Mouse (Mus musculus) intestine, embryonic 16.5 days (tissue): ENCODE measurements around the gene Sh3kbp1. TPM values are rescaled to one million over a fixed set of nuclear protein-coding genes. Genes with fewer than 3 reads are reported as not detected.
A peak's percentile ranks its signal among the peaks of the same experiment; 100 is the strongest.
"Not testable (repeated sequence)": the region's sequence is repeated elsewhere in the genome, so short reads cannot be mapped to it uniquely, and the experiment has no call there.

ENCODE experiments used
- ATAC-seq: fragments of 200-750 bp; cut with Nextera tagmentation; 2 replicates; pipeline ENCODE4 v1.8.0; 2017; ENCODE audit warnings: moderate TSS enrichment, moderate library complexity
- H3K27ac ChIP-seq: fragments of 300-500 bp; sonication (generic); 2 replicates; pipeline ENCODE4 v1.5.1; 2014; ENCODE audit warnings: mild to moderate bottlenecking, low read length
- H3K27me3 ChIP-seq: fragments of 300-500 bp; sonication (generic); replicated peaks from 2 replicates; pipeline ENCODE4 v1.6.1; 2014; ENCODE audit warnings: low read length, control low read depth, mixed read lengths; ENCODE audit not compliant: control insufficient read depth, insufficient read depth
- H3K36me3 ChIP-seq: fragments of 300-500 bp; sonication (generic); 2 replicates; pipeline ENCODE4 v1.6.1; 2014; ENCODE audit warnings: low read length, control low read depth; ENCODE audit not compliant: control insufficient read depth, insufficient read depth
- H3K4me1 ChIP-seq: fragments of 300-500 bp; sonication (generic); 2 replicates; pipeline ENCODE4 v1.6.1; 2014; ENCODE audit warnings: low read length, control low read depth, mixed read lengths; ENCODE audit not compliant: control insufficient read depth, insufficient read depth
- H3K4me2 ChIP-seq: fragments of 300-500 bp; sonication (generic); 2 replicates; pipeline ENCODE4 v1.6.1; 2014; ENCODE audit warnings: low read depth, low read length, control low read depth
- H3K4me3 ChIP-seq: fragments of 300-500 bp; sonication (generic); 2 replicates; pipeline ENCODE4 v1.5.1; 2014; ENCODE audit warnings: mild to moderate bottlenecking, low read length
- H3K9ac ChIP-seq: fragments of 300-500 bp; sonication (generic); 2 replicates; pipeline ENCODE4 v1.6.1; 2014; ENCODE audit warnings: low read depth, low read length
- H3K9me3 ChIP-seq: fragments of 300-500 bp; sonication (generic); 2 replicates; pipeline ENCODE4 v1.6.1; 2016; ENCODE audit warnings: low read length, control low read depth; ENCODE audit not compliant: control insufficient read depth
- WGBS: fragments of 180-500 bp; shearing (Covaris S2); extraction: QIAGEN DNeasy Blood & Tissue Kit; methylation state at CpG from one replicate; pipeline ENCODE4 v1.1.7; 2014; 5-methylcytosine and 5-hydroxymethylcytosine counted together
- polyA plus RNA-seq: library from polyadenylated mRNA; unstranded; fragments of >200 nt; fragmentation: Nextera tagmentation; extraction: Ambion mirVana; gene quantifications from 2 replicates; pipeline ENCODE4 v1.2.1, GENCODE M21; 2015

Gene Sh3kbp1
- polyA plus RNA-seq, result 18.8 and 20.8 TPM in 2 replicates

GRCm38 (mm10) chrX:159626907-159627587, at the start of gene Sh3kbp1:
TSS of gene Sh3kbp1 (plus strand) at chrX:159627272.
- WGBS, result 17% methylated on average over 46 of the region's 60 CpGs
- no peaks in the 10 kb centered on the region for H3K36me3 ChIP-seq
- H3K4me3 ChIP-seq, result peak within 1 kb of the TSS; percentile 58
- peak within 1 kb of the TSS; percentile 72 for H3K9ac ChIP-seq
- peak within 1 kb of the TSS; percentile 74 for H3K27ac ChIP-seq
- peak; percentile 94 for ATAC-seq
- H3K9me3 ChIP-seq, result no peaks in the 10 kb centered on the region
- peak within 1 kb of the TSS; percentile 71 for H3K4me2 ChIP-seq
- no peaks in the 10 kb centered on the region for H3K4me1 ChIP-seq
- peaks cover 3% of the 10 kb centered on the region; the same call in 1 of the 2 replicates for H3K27me3 ChIP-seq

GRCm38 (mm10) chrX:159584738-159585137, 42.3 kb upstream of the Sh3kbp1 start:
- not testable (repeated sequence) for H3K9ac ChIP-seq, ATAC-seq, H3K27ac ChIP-seq, H3K36me3 ChIP-seq, H3K4me1 ChIP-seq, H3K9me3 ChIP-seq, H3K4me2 ChIP-seq, H3K27me3 ChIP-seq, H3K4me3 ChIP-seq
- 79% methylated on average over 7 of the region's 7 CpGs for WGBS

- Histone ChIP-seq H3K4me1 (no peaks in the 10 kb centered on the region), H3K27ac (no peak overlapping the region), H3K9me3 (no peaks in the 10 kb centered on the region), H3K27me3 (no peaks in the 10 kb centered on the region), H3K4me2 (no peak overlapping the region), H3K9ac (no peak overlapping the region), H3K36me3 (no peaks in the 10 kb centered on the region), H3K4me3 (no peak overlapping the region)
- WGBS, result 56% methylated on average over 1 of the region's 1 CpGs
- ATAC-seq, result no peak
These were observed 35.4 kb upstream of the Sh3kbp1 start for GRCm38 (mm10) chrX:159591633-159592032.

- Histone ChIP-seq H3K9ac (no peak overlapping the region), H3K9me3 (no peaks in the 10 kb centered on the region), H3K36me3 (no peaks in the 10 kb centered on the region), H3K27me3 (no peaks in the 10 kb centered on the region), H3K4me3 (no peak overlapping the region), H3K4me1 (no peaks in the 10 kb centered on the region), H3K27ac (no peak overlapping the region), H3K4me2 (no peak overlapping the region)
- WGBS, result 58% methylated on average over 1 of the region's 1 CpGs
- ATAC-seq, result no peak
These were observed 29.6 kb upstream of the Sh3kbp1 start for GRCm38 (mm10) chrX:159597502-159597901.

- no peak overlapping the region for H3K9ac ChIP-seq
- no peaks in the 10 kb centered on the region for H3K27me3 ChIP-seq
- no peak overlapping the region for H3K27ac ChIP-seq
- H3K9me3 ChIP-seq, result no peaks in the 10 kb centered on the region
- no peaks in the 10 kb centered on the region for H3K4me1 ChIP-seq
- 65% methylated on average over 2 of the region's 2 CpGs for WGBS
- H3K4me3 ChIP-seq, result no peak overlapping the region
- ATAC-seq, result no peak
- no peaks in the 10 kb centered on the region for H3K36me3 ChIP-seq
- no peak overlapping the region for H3K4me2 ChIP-seq
These were observed 22.2 kb upstream of the Sh3kbp1 start for GRCm38 (mm10) chrX:159604832-159605231.

GRCm38 (mm10) chrX:159606936-159607335, 20.1 kb upstream of the Sh3kbp1 start:
- no peak overlapping the region for H3K4me3 ChIP-seq
- no peak overlapping the region for H3K4me2 ChIP-seq
- no peaks in the 10 kb centered on the region for H3K4me1 ChIP-seq
- no peaks in the 10 kb centered on the region for H3K9me3 ChIP-seq
- H3K27me3 ChIP-seq, result no peaks in the 10 kb centered on the region
- H3K36me3 ChIP-seq, result no peaks in the 10 kb centered on the region
- H3K9ac ChIP-seq, result no peak overlapping the region
- H3K27ac ChIP-seq, result no peak overlapping the region
- 59% methylated on average over 6 of the region's 6 CpGs for WGBS
- no peak for ATAC-seq

GRCm38 (mm10) chrX:159626208-159626906, 715 bp upstream of the Sh3kbp1 start:
- Histone ChIP-seq H3K27ac (no peak overlapping the region), H3K27me3 (peaks cover 3% of the 10 kb centered on the region; the same call in 1 of the 2 replicates), H3K4me1 (no peaks in the 10 kb centered on the region), H3K36me3 (no peaks in the 10 kb centered on the region), H3K9ac (peak overlapping the region; percentile 40; the same call in 1 of the 2 replicates), H3K9me3 (no peaks in the 10 kb centered on the region), H3K4me3 (peak overlapping the region; percentile 58), H3K4me2 (peak overlapping the region; percentile 71)
- peak; percentile 53 for ATAC-seq
- 27% methylated on average over 11 of the region's 12 CpGs for WGBS

- peak overlapping the region; percentile 72 for H3K9ac ChIP-seq
- 17% methylated on average over 48 of the region's 56 CpGs for WGBS
- H3K4me3 ChIP-seq, result peak overlapping the region; percentile 58
- no peaks in the 10 kb centered on the region for H3K36me3 ChIP-seq
- peak; percentile 73 for ATAC-seq
- peak overlapping the region; percentile 74 for H3K27ac ChIP-seq
- H3K4me2 ChIP-seq, result peak overlapping the region; percentile 71
- H3K9me3 ChIP-seq, result no peaks in the 10 kb centered on the region
- no peaks in the 10 kb centered on the region for H3K4me1 ChIP-seq
- peaks cover 3% of the 10 kb centered on the region; the same call in 1 of the 2 replicates for H3K27me3 ChIP-seq
These were observed 805 bp downstream of the Sh3kbp1 start for GRCm38 (mm10) chrX:159627588-159628566.

- Histone ChIP-seq H3K4me3 (peak overlapping the region; percentile 58), H3K9me3 (no peaks in the 10 kb centered on the region), H3K36me3 (no peaks in the 10 kb centered on the region), H3K9ac (no peak overlapping the region), H3K4me2 (peak overlapping the region; percentile 71), H3K27ac (no peak overlapping the region), H3K27me3 (peaks cover 3% of the 10 kb centered on the region; the same call in 1 of the 2 replicates), H3K4me1 (no peaks in the 10 kb centered on the region)
- WGBS, result 40% methylated on average over 4 of the region's 4 CpGs
- no peak for ATAC-seq
These were observed 1.6 kb downstream of the Sh3kbp1 start for GRCm38 (mm10) chrX:159628629-159629028.
